ENCODE assay signal across 8 mouse cellular contexts in the genomic region with DNA sequence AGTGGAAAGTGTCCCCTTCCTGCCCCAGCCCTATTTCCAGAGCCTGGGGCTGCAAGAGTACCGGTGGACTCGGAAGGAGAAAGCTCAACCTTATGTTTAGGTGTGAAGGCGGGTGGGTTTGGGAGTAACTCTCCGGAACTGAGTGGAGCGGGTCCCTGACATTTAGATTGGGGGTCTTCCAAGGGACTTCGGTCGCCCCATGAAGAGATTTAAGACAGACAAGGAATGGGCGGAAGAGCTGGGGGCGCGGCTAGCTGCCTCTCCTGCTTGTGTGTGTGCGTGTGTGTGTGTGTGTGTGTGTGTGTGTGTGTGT.
DNase-seq lines count a peak whose midpoint lies in the region; ATAC-seq lines count a peak whose summit lies in the region.

No protein-coding gene starts in this region.

- peak overlapping the region; percentile 98 for H3K4me2 ChIP-seq in kidney, embryonic 15.5 days
- peak overlapping the region; percentile 97 for H3K4me2 ChIP-seq in embryonic facial prominence, embryonic 13.5 days
- H3K4me2 ChIP-seq in intestine, embryonic 14.5 days (ENCODE audit: low read length) = peak overlapping the region; percentile 81

- 2% methylated on average over 11 of the region's 11 CpGs for WGBS in kidney, embryonic 15.5 days
- 0% methylated on average over 10 of the region's 11 CpGs for WGBS in embryonic facial prominence, embryonic 13.5 days
- under 1% methylated on average over 11 of the region's 11 CpGs for WGBS in intestine, embryonic 14.5 days

- no peaks in the 10 kb centered on the region for H3K9me3 ChIP-seq in kidney, embryonic 15.5 days (replicated peaks)
- no peaks in the 10 kb centered on the region for H3K9me3 ChIP-seq in embryonic facial prominence, embryonic 13.5 days
- no peaks in the 10 kb centered on the region for H3K9me3 ChIP-seq in intestine, embryonic 14.5 days (ENCODE audit: control insufficient read depth, low read length)

- no peak for DNase-seq in kidney, postnatal 36 days
- peak; percentile 56 for DNase-seq in intestine, embryonic 14.5 days (ENCODE audit: low spot score)
- DNase-seq in neural tube, embryonic 10.5 days (ENCODE audit: extremely low spot score, low spot score) = peak; percentile 49
- no peak for DNase-seq in natural killer cell, adult 2 months (ENCODE audit: low spot score in 2 of 2)

- H3K4me3 ChIP-seq in kidney, embryonic 15.5 days (replicated peaks) = peak overlapping the region; percentile 75
- peak overlapping the region; percentile 78 for H3K4me3 ChIP-seq in embryonic facial prominence, embryonic 13.5 days
- H3K4me3 ChIP-seq in intestine, embryonic 14.5 days (ENCODE audit: low read depth, low read length) = peak overlapping the region; percentile 74

- H3K36me3 ChIP-seq in kidney, embryonic 15.5 days = no peaks in the 10 kb centered on the region
- H3K36me3 ChIP-seq in embryonic facial prominence, embryonic 13.5 days = no peaks in the 10 kb centered on the region
- H3K36me3 ChIP-seq in intestine, embryonic 14.5 days (ENCODE audit: control insufficient read depth, insufficient read depth, low read length) = no peaks in the 10 kb centered on the region

- H3K4me1 ChIP-seq in kidney, embryonic 15.5 days = peaks cover 25% of the 10 kb centered on the region
- peaks cover 33% of the 10 kb centered on the region for H3K4me1 ChIP-seq in embryonic facial prominence, embryonic 13.5 days
- H3K4me1 ChIP-seq in intestine, embryonic 14.5 days (replicated peaks; ENCODE audit: control insufficient read depth, insufficient read depth, low read length) = peaks cover 4% of the 10 kb centered on the region; the same call in 1 of the 2 replicates

- no peak overlapping the region for H3K27ac ChIP-seq in kidney, embryonic 15.5 days
- no peak overlapping the region for H3K27ac ChIP-seq in embryonic facial prominence, embryonic 13.5 days
- no peak overlapping the region for H3K27ac ChIP-seq in intestine, embryonic 14.5 days (ENCODE audit: low read depth)

- peak; percentile 27 for ATAC-seq in kidney, embryonic 15.5 days (replicated peaks; ENCODE audit: low FRiP score)
- ATAC-seq in embryonic facial prominence, embryonic 13.5 days (ENCODE audit: insufficient number of reproducible peaks, insufficient read depth, low FRiP score, low TSS enrichment, low read depth) = 0 out of 2 replicates have a peak, but pooled peaks have one; percentile 1
- peak; percentile 2; the same call in 1 of the 2 replicates for ATAC-seq in intestine, embryonic 14.5 days (replicated peaks; ENCODE audit: low FRiP score, low TSS enrichment, low read depth)
- no peak for ATAC-seq in CD4-positive, CD25-positive, alpha-beta regulatory T cell, adult 4 months
- ATAC-seq in granulocyte monocyte progenitor cell, adult 5-6 weeks (replicated peaks; ENCODE audit: poor library complexity, severe bottlenecking) = no peak

- H3K9ac ChIP-seq in kidney, embryonic 15.5 days = no peak overlapping the region
- peak overlapping the region; percentile 85; the same call in 1 of the 2 replicates for H3K9ac ChIP-seq in embryonic facial prominence, embryonic 13.5 days
- H3K9ac ChIP-seq in intestine, embryonic 14.5 days (ENCODE audit: low read length) = peak overlapping the region; percentile 64

- H3K27me3 ChIP-seq in kidney, embryonic 15.5 days = peaks cover 31% of the 10 kb centered on the region
- peaks cover 39% of the 10 kb centered on the region for H3K27me3 ChIP-seq in embryonic facial prominence, embryonic 13.5 days
- H3K27me3 ChIP-seq in intestine, embryonic 14.5 days (replicated peaks; ENCODE audit: control insufficient read depth, insufficient read depth, low read length) = peaks cover 17% of the 10 kb centered on the region

Comparison
In these comparisons a context has a peak if more than half of its experiments do, and no peak if none do; other contexts are left out.
1. ATAC-seq: peak in kidney, embryonic 15.5 days (single experiment), embryonic facial prominence, embryonic 13.5 days (single experiment) and intestine, embryonic 14.5 days (single experiment); none in CD4-positive, CD25-positive, alpha-beta regulatory T cell, adult 4 months (single experiment) and granulocyte monocyte progenitor cell, adult 5-6 weeks (single experiment).
2. DNase-seq: peak in intestine, embryonic 14.5 days (single experiment) and neural tube, embryonic 10.5 days (single experiment); none in kidney, postnatal 36 days (0 of 2) and natural killer cell, adult 2 months (0 of 2).
3. Peak in every context shown above with its lines, with median percentiles within 50 percentile points of each other: H3K4me2 ChIP-seq and H3K4me3 ChIP-seq.